Mouse (Mus musculus) layer of hippocampus, adult 2 months (tissue): ENCODE results near the gene 1700003F12Rik. TPM values are rescaled to one million over a fixed set of nuclear protein-coding genes. Genes with fewer than 3 reads are reported as not detected.
A peak's percentile ranks its signal among the peaks of the same experiment; 100 is the strongest.

Experiments used
- DNase-seq, 2 experiments: peaks; one replicate each; pipeline ENCODE4 v3.0.0; 2022; ENCODE audit warnings: low spot score in 2 of 2
- H3K27ac ChIP-seq: fragments of 200-600 bp; 2 replicates; pipeline ENCODE4 v1.8.1; 2022
- H3K4me3 ChIP-seq: fragments of 200-600 bp; 2 replicates; pipeline ENCODE4 v1.8.1; 2022; ENCODE audit warnings: mild to moderate bottlenecking
- CTCF ChIP-seq: fragments of 200-600 bp; conservative IDR thresholded peaks from 2 replicates; pipeline ENCODE4 v1.8.1; 2022; ENCODE audit warnings: antibody characterized with exemption, mild to moderate bottlenecking, moderate library complexity
- total RNA-seq, 2 experiments: library from RNA; stranded (reverse); gene quantifications; 2 replicates each; pipeline ENCODE4 v1.2.3; 2021

Gene 1700003F12Rik
- total RNA-seq, 2 experiments from 2014 or later = 1.4 TPM; not detected in 1

DNA sequence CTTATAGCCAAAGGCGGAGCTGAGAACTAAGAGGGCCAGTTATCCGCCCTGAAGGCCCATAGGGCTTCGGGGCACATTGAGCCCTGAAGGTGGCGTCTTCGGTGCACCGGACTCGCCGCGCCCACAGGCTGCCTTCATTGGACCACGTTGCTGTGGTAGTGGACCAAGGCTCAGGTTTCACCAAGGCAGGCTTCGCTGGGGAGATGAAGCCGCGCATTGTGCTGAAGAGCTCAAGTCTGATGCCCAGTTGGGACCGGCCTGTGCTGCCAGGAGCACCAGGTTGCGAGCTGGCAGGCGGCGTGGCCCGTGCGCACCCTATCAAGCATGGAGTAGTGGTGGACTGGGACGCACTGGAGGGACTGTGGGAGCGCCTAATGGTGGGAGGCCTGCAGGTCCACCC is 5.0 kb downstream of the 1700003F12Rik start:
- Histone ChIP-seq H3K27ac (peak overlapping the region; percentile 62), H3K4me3 (peak overlapping the region; percentile 43)

DNA sequence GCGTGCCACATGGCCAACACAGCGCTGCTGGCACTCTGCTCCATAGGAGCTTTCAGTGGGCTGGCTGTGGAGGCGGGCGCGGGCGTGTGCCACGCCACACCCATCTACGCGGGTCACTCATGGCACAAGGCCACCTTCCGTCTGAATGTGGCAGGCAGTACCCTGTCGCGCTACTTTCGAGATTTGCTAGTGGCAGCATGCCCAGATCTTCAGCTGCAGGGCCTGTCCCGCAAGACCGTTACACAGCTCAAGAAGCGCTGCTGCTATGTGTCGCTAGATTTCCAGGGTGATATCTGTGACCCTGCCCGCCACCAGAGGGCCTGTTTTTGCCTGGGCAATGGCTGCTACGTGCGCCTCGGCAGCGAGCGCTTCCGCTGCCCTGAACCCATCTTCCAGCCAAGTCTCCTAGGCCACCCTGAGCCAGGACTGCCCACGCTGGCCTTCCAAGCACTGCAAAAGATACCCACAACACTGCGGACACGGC is 5.6 kb downstream of the 1700003F12Rik start:
- TF ChIP-seq CTCF = peak; percentile 76
- DNase-seq = peak; percentile 49 to 64
- Histone ChIP-seq H3K4me3 (peak overlapping the region; percentile 43), H3K27ac (peak overlapping the region; percentile 62)

More for the DNA sequence above, 5.0 kb downstream of the 1700003F12Rik start:
- no peak for DNase-seq
- no peak for TF ChIP-seq CTCF

DNA sequence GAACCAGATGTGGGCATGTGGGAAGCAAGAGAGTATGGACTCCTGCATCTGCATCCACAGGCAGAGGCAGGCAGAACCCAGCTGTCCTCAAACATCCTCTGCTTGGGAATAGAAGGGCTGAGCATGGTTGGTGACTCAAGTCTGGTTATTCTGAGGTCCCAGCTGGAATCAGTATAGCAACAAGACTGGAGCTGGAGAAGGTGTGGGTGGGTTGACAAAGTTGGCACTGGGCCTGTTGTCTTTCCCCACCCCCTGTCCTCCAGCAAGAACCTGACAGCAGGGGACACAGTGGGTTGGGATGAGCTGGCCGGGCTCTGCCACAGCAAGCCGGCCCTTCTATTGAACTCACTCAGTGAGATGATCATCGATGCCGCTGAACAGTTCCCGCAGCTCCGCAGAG is 8.3 kb downstream of the 1700003F12Rik start:
- H3K4me3 ChIP-seq = no peak overlapping the region
- peak in 1 of 2 experiments; percentile 43 for DNase-seq
- H3K27ac ChIP-seq = peak overlapping the region; percentile 36
- no peak for TF ChIP-seq CTCF

DNA sequence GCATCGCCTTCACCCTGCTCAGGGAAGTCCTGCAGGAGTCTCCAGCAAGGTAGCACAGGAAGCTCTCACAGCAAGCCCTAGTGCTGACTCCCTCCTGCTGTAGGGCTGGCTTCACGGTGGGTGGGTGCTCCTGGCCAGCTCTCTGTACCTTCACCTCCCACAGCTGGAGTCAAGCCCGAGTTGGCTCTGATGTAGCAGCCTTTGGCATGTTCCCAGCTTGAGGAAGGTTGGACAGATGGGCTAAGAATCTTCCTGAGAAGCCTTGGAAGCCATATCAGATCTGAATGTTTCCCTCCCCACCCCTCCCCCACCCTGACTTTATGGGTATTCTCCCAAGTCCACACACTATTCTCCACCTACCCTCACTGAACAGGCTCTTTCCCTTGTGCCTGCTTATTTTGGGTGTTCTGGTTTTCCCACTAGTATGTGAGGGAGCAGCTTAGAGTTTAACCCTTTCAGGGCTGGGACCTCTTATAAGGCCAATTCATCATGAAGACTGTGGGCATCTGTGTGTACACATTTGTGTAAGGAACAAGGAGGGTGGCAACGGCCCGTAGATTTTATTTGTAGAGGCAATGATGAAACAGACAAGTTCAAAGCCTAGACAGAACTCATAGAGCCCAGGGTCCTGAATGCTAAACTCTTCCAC is 10.4 kb downstream of the 1700003F12Rik start:
- no peak for TF ChIP-seq CTCF
- peak overlapping the region; percentile 62 for H3K4me3 ChIP-seq
- peak overlapping the region; percentile 82; the same call in 1 of the 2 replicates for H3K27ac ChIP-seq
- no peak for DNase-seq

DNA sequence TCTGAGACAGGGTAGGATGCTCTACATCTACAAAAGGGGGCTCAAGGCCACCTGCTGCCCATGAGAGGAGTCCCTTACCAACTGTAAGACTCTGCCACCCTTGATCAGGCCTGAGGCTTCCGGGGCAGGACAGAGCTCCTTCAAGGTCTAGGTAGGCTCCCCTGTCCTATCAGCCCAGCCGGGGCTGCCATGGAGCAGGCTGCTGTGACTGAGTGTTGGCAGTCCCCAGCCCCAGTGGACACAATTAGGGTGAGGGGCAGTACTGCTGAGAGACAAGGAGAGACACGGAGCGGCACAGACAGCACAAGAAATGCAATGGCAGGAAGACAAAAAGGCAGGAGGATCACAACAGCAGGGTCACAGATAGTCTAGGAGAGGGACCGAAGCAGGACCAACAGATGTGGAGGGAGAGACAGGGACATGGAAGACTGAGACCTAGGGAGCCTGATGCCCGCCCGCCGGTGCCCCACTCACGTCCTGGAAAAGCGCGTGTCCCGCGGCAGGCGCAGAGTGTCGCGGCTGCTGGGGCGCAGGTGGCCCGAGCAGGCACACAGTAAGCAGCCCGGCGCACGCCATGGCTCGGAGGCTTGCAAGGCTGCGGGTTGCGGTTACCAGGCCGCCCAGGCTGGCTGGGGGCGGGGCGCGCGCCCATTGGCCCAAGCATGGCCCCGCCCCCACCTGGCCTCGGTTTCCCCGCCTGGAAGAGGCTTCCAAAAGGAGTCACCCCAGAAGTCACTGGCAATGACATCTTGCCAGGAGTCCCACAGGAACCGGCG is 11.6 kb downstream of the 1700003F12Rik start, which contains the start of gene Necab3:
Gene Necab3, minus strand, starts transcription at position 627 of the 776 bp plus-strand sequence.
- no peak for TF ChIP-seq CTCF
- Histone ChIP-seq H3K27ac (peak within 1 kb of the TSS; percentile 82), H3K4me3 (peak within 1 kb of the TSS; percentile 62)
- DNase-seq = peak in 1 of 2 experiments; percentile 60

DNA sequence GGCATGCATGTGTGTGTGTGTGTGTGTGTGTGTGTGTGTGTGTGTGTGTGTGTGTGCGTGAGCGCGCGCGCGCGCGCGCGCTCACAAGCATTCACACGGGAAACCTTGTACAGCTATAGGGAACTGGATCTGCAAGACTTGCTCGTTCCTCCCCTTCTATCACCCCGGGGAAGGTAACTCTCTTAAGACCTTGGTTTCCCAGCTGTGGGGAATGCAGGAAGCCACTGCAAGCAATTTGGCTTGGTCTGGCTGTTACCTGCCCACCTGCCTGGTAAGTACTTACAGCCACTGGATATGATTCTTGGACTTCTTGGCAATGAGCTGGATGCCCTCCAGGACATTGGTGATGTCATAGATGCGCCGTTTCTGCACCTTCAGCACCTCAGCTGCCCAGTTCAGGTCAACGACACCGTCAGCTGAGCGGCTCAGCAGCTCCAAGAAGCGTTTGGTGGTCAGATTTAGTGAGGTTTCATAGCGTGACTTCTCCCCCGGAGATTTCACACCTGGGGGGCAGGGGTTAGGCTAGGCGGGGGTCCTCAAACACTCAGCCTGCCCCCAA is 16.8 kb downstream of the 1700003F12Rik start:
- Histone ChIP-seq H3K4me3 (no peak overlapping the region), H3K27ac (no peak overlapping the region)
- no peak for DNase-seq
- no peak for TF ChIP-seq CTCF

DNA sequence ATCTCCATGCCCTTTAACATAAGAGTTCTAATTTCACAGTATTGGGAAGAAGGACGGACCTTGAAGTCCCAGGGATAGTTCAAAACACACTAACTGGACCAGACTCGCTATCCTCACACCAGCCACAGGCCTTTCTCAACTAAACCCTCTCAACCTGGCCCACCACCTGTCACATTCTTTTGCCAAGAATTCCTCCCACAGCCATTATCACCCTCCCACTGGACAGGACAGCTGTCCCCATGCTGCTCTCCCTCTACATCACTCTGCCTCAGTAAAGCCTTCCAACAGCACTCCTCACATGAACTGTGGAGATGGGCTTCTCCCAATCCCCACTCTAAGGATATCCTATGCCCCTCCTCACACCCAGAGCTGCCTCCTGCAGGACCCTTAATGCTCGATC is 18.7 kb downstream of the 1700003F12Rik start:
- no peak overlapping the region for H3K27ac ChIP-seq
- no peak for TF ChIP-seq CTCF
- DNase-seq = no peak
- H3K4me3 ChIP-seq = no peak overlapping the region

DNA sequence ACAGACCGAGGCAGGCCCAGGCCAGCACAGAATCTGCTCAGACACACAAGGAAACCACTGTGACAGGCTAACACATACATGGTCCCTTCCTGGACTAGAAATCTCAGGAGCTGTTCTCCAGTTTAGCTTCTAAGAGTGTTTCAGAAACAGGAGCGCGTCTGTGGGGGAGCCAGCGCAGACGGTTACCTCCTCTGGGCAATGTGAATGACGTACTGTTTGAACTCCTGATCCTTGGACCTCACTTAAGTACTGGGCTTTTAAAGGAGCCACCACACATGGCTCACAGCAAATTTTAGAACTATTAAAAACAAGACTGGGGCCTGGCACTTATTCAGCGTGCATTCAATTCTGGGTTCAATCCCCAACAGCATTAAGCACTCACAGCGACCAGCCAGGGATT is 19.8 kb downstream of the 1700003F12Rik start:
- no peak for DNase-seq
- no peak overlapping the region for H3K27ac ChIP-seq
- TF ChIP-seq CTCF = no peak
- H3K4me3 ChIP-seq = no peak overlapping the region

DNA sequence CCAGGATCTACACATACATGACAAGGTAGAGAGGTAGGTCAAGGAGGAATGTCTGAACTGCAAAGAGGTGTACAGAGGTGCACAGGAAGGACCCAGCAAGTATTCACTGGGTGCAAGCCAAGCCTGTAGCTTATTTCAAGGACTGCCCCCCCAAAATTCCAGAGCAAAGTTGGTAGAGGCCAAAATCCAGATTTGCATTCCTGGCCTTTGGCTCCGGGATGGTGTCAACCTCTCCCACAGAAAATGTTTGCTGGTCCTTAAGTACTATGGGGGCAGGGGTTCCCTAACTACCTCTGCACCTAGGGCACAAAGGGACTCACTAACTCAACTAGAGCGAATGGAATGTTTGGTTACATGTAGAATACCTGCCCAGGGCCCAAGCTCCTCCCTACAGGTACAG is 20.9 kb downstream of the 1700003F12Rik start:
- no peak for TF ChIP-seq CTCF
- no peak for DNase-seq
- no peak overlapping the region for H3K27ac ChIP-seq
- H3K4me3 ChIP-seq = no peak overlapping the region

DNA sequence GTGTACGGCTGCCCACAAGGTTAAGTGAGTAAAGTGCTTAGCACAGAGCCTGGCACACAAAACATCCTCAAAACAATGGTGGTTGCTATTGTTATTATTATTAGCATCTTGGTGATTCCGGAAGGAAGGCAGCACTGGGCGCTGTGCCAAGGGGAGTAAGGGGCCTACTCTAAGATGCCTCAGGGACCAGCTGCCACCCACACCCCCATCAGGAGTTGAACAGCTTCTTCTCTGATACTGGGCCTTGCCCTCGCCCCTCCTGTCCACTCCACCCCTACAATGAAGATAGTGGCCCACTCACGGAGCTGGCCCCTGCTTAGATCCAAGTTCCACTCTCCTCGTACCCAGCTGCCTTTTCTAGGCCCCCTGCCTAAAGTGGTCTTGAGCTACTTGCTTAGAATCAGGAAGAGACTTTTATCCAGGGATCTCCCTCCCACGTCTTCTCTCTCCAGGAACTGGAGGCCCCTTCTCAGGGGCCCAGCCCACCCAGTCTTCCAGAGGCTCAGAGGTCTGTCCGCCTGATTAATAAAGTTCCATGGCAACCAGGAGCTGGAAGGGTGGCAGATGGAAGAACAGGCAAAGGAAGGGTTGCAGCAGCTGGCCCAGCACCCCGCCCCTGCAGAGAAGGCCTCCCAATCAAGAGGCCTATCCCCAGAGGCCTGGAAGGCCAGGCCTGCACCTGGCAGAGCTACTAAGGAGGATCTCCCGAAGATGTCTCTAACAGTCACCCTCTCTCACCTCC is 21.6 kb downstream of the 1700003F12Rik start:
- DNase-seq = no peak
- TF ChIP-seq CTCF = no peak
- H3K4me3 ChIP-seq = peak overlapping the region; percentile 68
- H3K27ac ChIP-seq = peak overlapping the region; percentile 56; the same call in 1 of the 2 replicates

DNA sequence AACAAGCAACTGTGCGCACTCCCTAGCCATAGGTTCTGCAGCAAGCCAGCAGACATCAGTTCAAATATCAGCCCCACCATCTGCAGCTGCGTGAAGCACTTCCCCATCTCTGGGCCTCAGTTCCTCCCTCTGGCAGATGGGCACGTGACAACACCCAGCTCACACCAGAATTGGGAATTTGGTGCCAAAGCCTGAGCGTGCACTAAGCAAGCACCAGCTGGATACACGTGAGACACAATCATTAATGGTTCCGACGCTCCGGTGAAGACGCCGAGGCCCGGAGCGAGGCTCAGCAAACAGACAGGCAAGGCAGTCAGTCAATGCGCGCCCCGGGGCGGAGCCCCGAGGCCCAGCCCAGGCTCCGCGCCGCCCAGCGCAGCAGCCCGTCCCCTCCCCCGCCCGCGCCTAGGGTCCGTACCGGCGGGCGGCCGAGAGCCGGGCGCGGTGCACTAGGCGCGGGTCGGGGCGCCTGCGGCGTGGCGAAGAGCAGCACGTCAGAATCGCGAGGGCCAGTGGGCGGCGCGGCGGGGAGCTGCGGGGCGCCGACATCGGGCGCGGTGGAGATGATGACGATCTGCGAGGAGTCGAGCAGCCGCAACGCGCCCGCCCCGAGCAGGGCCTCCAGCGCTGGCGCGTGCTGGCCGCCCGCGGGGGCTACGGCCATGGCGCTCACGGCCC is 22.3 kb downstream of the 1700003F12Rik start:
- peak in 1 of 2 experiments; percentile 34 for DNase-seq
- Histone ChIP-seq H3K4me3 (peak overlapping the region; percentile 68), H3K27ac (peak overlapping the region; percentile 56; the same call in 1 of the 2 replicates)
- no peak for TF ChIP-seq CTCF

DNA sequence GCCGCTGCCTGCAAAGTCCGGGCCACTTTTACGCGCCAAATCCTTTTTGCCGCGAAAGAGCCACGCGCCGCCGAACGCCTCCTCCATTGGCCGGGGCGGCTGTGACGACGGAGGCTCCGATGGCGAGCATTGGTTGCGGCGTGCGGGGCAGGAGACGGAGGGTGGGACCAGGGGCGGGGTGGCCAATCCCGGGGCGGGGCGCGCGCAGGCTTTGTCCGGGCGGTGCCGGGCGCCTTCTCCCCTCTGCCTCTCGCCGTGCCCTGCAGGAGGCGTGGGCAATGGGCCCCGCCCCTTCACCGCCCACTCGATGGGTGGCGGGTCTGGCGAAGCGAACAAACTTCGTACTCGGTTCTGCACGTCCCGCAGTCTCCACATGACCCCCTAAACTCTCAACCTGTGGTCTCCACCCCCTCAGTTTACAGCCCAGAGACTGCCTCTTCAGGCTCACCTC is 23.0 kb downstream of the 1700003F12Rik start, which contains the start of gene E2f1:
Gene E2f1, minus strand, starts transcription at position 57 of the 451 bp plus-strand sequence.
- TF ChIP-seq CTCF = peak; percentile 31
- peak; percentile 92 to 96 for DNase-seq
- Histone ChIP-seq H3K27ac (peak within 1 kb of the TSS; percentile 56; the same call in 1 of the 2 replicates), H3K4me3 (peak within 1 kb of the TSS; percentile 68)
